Comparison of ENCODE assay signal across 8 mouse cellular contexts in genomic region chr4:99930518-99931239, GRCm38 (mm10). TPM values are rescaled to one million over a fixed set of nuclear protein-coding genes. Genes with fewer than 3 reads are reported as not detected.
DNase-seq lines count a peak whose midpoint lies in the region; ATAC-seq and TF ChIP-seq lines count a peak whose summit lies in the region.

No protein-coding gene starts in this region.

- no peak for ATAC-seq in limb, embryonic 13.5 days (ENCODE audit: low FRiP score, low read depth)

- H3K79me2 ChIP-seq in myocyte (ENCODE audit: control insufficient read depth, insufficient read depth): peaks cover 22% of the 10 kb centered on the region

- H3K4me1 ChIP-seq in limb, embryonic 13.5 days: peaks cover 28% of the 10 kb centered on the region

- peak overlapping the region; percentile 43; the same call in 1 of the 2 replicates for H3K9ac ChIP-seq in limb, embryonic 13.5 days

- TF ChIP-seq POLR2A in myocyte (IDR thresholded peaks at IDR 0.05; ENCODE audit: insufficient read length, low read depth): no peak

- H3K9me3 ChIP-seq in limb, embryonic 13.5 days: no peaks in the 10 kb centered on the region

- WGBS in limb, embryonic 13.5 days: 40% methylated on average over 10 of the region's 10 CpGs

- peak; percentile 26 for DNase-seq in urinary bladder, postnatal 14 days (ENCODE audit: low spot score)
- DNase-seq in urinary bladder, adult 2 months (ENCODE audit: low spot score): no peak
- DNase-seq in gastrocnemius, postnatal 14 days: peak; percentile 54
- DNase-seq in ovary, postnatal 14 days (ENCODE audit: low spot score): no peak
- DNase-seq in left cerebral cortex, adult 9 months (ENCODE audit: low spot score in 2 of 2): no peak
- no peak for DNase-seq in spleen, adult 12 weeks (ENCODE audit: low spot score)

- H3K4me3 ChIP-seq in limb, embryonic 13.5 days: peak overlapping the region; percentile 61
- peak overlapping the region; percentile 67 for H3K4me3 ChIP-seq in myocyte

- H3K27ac ChIP-seq in limb, embryonic 13.5 days: no peak overlapping the region; the same call in 1 of the 2 replicates

- peak overlapping the region; percentile 95 for H3K4me2 ChIP-seq in limb, embryonic 13.5 days (replicated peaks)
- peak overlapping the region; percentile 86 for H3K4me2 ChIP-seq in myocyte (ENCODE audit: low read depth)

- peak overlapping the region; percentile 6 for H3ac ChIP-seq in myocyte (ENCODE audit: control insufficient read depth, insufficient read length)

- intact Hi-C loops in gastrocnemius, postnatal 14 days (cut with DNase I; ENCODE audit: low total_unique reads): no loop called here

- peaks cover 3% of the 10 kb centered on the region; the same call in 1 of the 2 replicates for H3K27me3 ChIP-seq in limb, embryonic 13.5 days
- H3K27me3 ChIP-seq in myocyte (ENCODE audit: control insufficient read depth, insufficient read depth, insufficient read length): no peaks in the 10 kb centered on the region

- no peaks in the 10 kb centered on the region for H3K36me3 ChIP-seq in limb, embryonic 13.5 days
- no peaks in the 10 kb centered on the region for H3K36me3 ChIP-seq in myocyte (ENCODE audit: control insufficient read depth, insufficient read depth)

TF ChIP-seq in myocyte, 11 proteins besides CTCF, POLR2A, EP300 and RAD21:
- TF ChIP-seq TCF3 (IDR thresholded peaks at IDR 0.05; ENCODE audit: insufficient read length, low read depth): no peak
- TF ChIP-seq POLR2AphosphoS2 (IDR thresholded peaks at IDR 0.05; ENCODE audit: insufficient read length, low read depth): no peak
- no peak for TF ChIP-seq E2F4 (IDR thresholded peaks at IDR 0.05; ENCODE audit: insufficient read depth)
- TF ChIP-seq TCF12 (IDR thresholded peaks at IDR 0.05; ENCODE audit: insufficient read depth, poor library complexity, severe bottlenecking): no peak
- TF ChIP-seq MYOD1 (IDR thresholded peaks at IDR 0.05; ENCODE audit: control insufficient read depth in 1 of 3, insufficient read length in 2 of 3, low read depth in 2 of 3): no peak
- TF ChIP-seq CEBPB (IDR thresholded peaks at IDR 0.05; ENCODE audit: insufficient read depth, poor library complexity, severe bottlenecking): no peak
- TF ChIP-seq MYOG (IDR thresholded peaks at IDR 0.05; ENCODE audit: control insufficient read depth in 1 of 3, insufficient read depth in 1 of 3, insufficient read length in 2 of 3, low read depth in 2 of 3): no peak
- no peak for TF ChIP-seq REST (IDR thresholded peaks at IDR 0.05; ENCODE audit: insufficient read depth, insufficient read length)
- no peak for TF ChIP-seq USF1 (IDR thresholded peaks at IDR 0.05; ENCODE audit: low read depth)
- TF ChIP-seq SRF (IDR thresholded peaks at IDR 0.05; ENCODE audit: control insufficient read depth, insufficient read length, low read depth): no peak
- no peak for TF ChIP-seq MAX (IDR thresholded peaks at IDR 0.05; ENCODE audit: low read depth)

RNA-seq across cellular contexts. Expression of gene Itgb3bp, which starts 1.1 kb away (rescaled TPM):
- 6.2 and 7.3 TPM in 2 replicates for polyA plus RNA-seq in urinary bladder, adult 2 months (2012; rRNA removed)
- total RNA-seq in gastrocnemius, postnatal 14 days (2021): 1 to 10 TPM; 4.1 TPM
- 36.1 and 36.8 TPM in 2 replicates for polyA plus RNA-seq in limb, embryonic 13.5 days (2015; fragmentation: Nextera tagmentation; extraction: Ambion mirVana)
- 3.8 TPM for polyA plus RNA-seq in myocyte (2012; fragmentation: generic; extraction: Trizol)

RNA-seq across cellular contexts. Expression of gene Pgm1, which starts 1.5 kb away (rescaled TPM):
- 53.3 and 54.5 TPM in 2 replicates for polyA plus RNA-seq in urinary bladder, adult 2 months (2012; rRNA removed)
- 100 to 1,000 TPM; 889 to 917 TPM for total RNA-seq in gastrocnemius, postnatal 14 days (2021)
- polyA plus RNA-seq in limb, embryonic 13.5 days (2015; fragmentation: Nextera tagmentation; extraction: Ambion mirVana): 58.9 and 61.5 TPM in 2 replicates
- 95.6 TPM for polyA plus RNA-seq in myocyte (2012; fragmentation: generic; extraction: Trizol)

Comparison
In these comparisons a context has a peak if more than half of its experiments do, and no peak if none do; other contexts are left out.
1. DNase-seq: peak in urinary bladder, postnatal 14 days (single experiment) and gastrocnemius, postnatal 14 days (single experiment); none in urinary bladder, adult 2 months (single experiment), ovary, postnatal 14 days (single experiment), left cerebral cortex, adult 9 months (0 of 2) and spleen, adult 12 weeks (single experiment).